Mouse (Mus musculus) liver, embryonic 16.5 days (tissue): ENCODE measurements around the gene Atp1b2. TPM values are rescaled to one million over a fixed set of nuclear protein-coding genes. Genes with fewer than 3 reads are reported as not detected.

ENCODE experiments used
- ATAC-seq: fragments of 200-750 bp; cut with Nextera tagmentation; 2 replicates; pipeline ENCODE4 v1.8.0; 2017; ENCODE audit warnings: low read depth, mild to moderate bottlenecking, moderate number of reproducible peaks, moderate library complexity
- H3K27ac ChIP-seq: fragments of 300-500 bp; sonication (generic); 2 replicates; pipeline ENCODE4 v1.5.1; 2014; ENCODE audit warnings: mild to moderate bottlenecking, low read length
- H3K27me3 ChIP-seq: fragments of 300-500 bp; sonication (generic); 2 replicates; pipeline ENCODE4 v1.6.1; 2014; ENCODE audit warnings: low read depth, low read length, mixed read lengths; ENCODE audit not compliant: control insufficient read depth, insufficient read depth
- H3K36me3 ChIP-seq: fragments of 300-500 bp; sonication (generic); 2 replicates; pipeline ENCODE4 v1.6.1; 2014; ENCODE audit warnings: mild to moderate bottlenecking; ENCODE audit not compliant: control insufficient read depth, insufficient read depth
- H3K4me1 ChIP-seq: fragments of 300-500 bp; sonication (generic); 2 replicates; pipeline ENCODE4 v1.6.1; 2014; ENCODE audit warnings: low read depth, low read length, mixed read lengths; ENCODE audit not compliant: control insufficient read depth
- H3K4me2 ChIP-seq: fragments of 300-500 bp; sonication (generic); 2 replicates; pipeline ENCODE4 v1.6.1; 2014; ENCODE audit warnings: low read depth, low read length, mixed read lengths
- H3K4me3 ChIP-seq: fragments of 300-500 bp; sonication (generic); 2 replicates; pipeline ENCODE4 v1.5.1; 2014; ENCODE audit warnings: low read depth, mild to moderate bottlenecking, low read length
- H3K9ac ChIP-seq: fragments of 300-500 bp; sonication (generic); 2 replicates; pipeline ENCODE4 v1.6.1; 2014; ENCODE audit warnings: low read depth, low read length
- H3K9me3 ChIP-seq: fragments of 300-500 bp; sonication (generic); replicated peaks from 2 replicates; pipeline ENCODE4 v1.6.1; 2016; ENCODE audit warnings: low read length; ENCODE audit not compliant: control insufficient read depth
- WGBS: fragments of 180-500 bp; shearing (Covaris S2); extraction: QIAGEN DNeasy Blood & Tissue Kit; methylation state at CpG from one replicate; pipeline ENCODE4 v1.1.7; 2014; ENCODE audit not compliant: insufficient replicate concordance; 5-methylcytosine and 5-hydroxymethylcytosine counted together
- polyA plus RNA-seq: library from polyadenylated mRNA; unstranded; fragments of >200 nt; fragmentation: Nextera tagmentation; extraction: Ambion mirVana; gene quantifications from 2 replicates; pipeline ENCODE4 v1.2.1, GENCODE M21; 2015

Atp1b2 gene
- polyA plus RNA-seq, 1 experiment from 2014 or later = 12.6 TPM

- Histone ChIP-seq H3K9me3 (no peaks in the 10 kb centered on the region), H3K27ac (no peak overlapping the region), H3K4me1 (peaks cover 64% of the 10 kb centered on the region), H3K27me3 (peaks cover 2% of the 10 kb centered on the region; the same call in 1 of the 2 replicates), H3K9ac (no peak overlapping the region), H3K4me2 (no peak overlapping the region), H3K36me3 (no peaks in the 10 kb centered on the region), H3K4me3 (no peak overlapping the region)
- ATAC-seq = no peak
- WGBS = 68% methylated on average over 8 of the region's 8 CpGs
These were observed 2.2 kb downstream of the Atp1b2 start for GRCm38 (mm10) chr11:69603516-69603915.

- no peak for ATAC-seq
- WGBS = 35% methylated on average over 3 of the region's 3 CpGs
- H3K27ac ChIP-seq = no peak overlapping the region
- H3K36me3 ChIP-seq = no peaks in the 10 kb centered on the region
- no peaks in the 10 kb centered on the region for H3K9me3 ChIP-seq
- peaks cover 2% of the 10 kb centered on the region; the same call in 1 of the 2 replicates for H3K27me3 ChIP-seq
- H3K4me1 ChIP-seq = peaks cover 58% of the 10 kb centered on the region
- H3K4me2 ChIP-seq = no peak overlapping the region
- H3K9ac ChIP-seq = no peak overlapping the region
- H3K4me3 ChIP-seq = no peak overlapping the region
These were observed 4.0 kb downstream of the Atp1b2 start for GRCm38 (mm10) chr11:69601768-69602167.

- H3K27ac ChIP-seq = peak overlapping the region; percentile 41
These were observed 5.6 kb downstream of the Atp1b2 start for GRCm38 (mm10) chr11:69600098-69600497.

GRCm38 (mm10) chr11:69599436-69599835 lies 6.3 kb downstream of the Atp1b2 start:
- peak overlapping the region; percentile 4; the same call in 1 of the 2 replicates for H3K9ac ChIP-seq
- H3K9me3 ChIP-seq = no peaks in the 10 kb centered on the region
- H3K4me1 ChIP-seq = peaks cover 41% of the 10 kb centered on the region
- H3K4me2 ChIP-seq = peak overlapping the region; percentile 14; the same call in 1 of the 2 replicates
- no peaks in the 10 kb centered on the region; the same call in 1 of the 2 replicates for H3K27me3 ChIP-seq
- 16% methylated on average over 9 of the region's 9 CpGs for WGBS
- ATAC-seq = peak; percentile 52; the same call in 1 of the 2 replicates
- H3K4me3 ChIP-seq = no peak overlapping the region
- H3K36me3 ChIP-seq = peaks cover 2% of the 10 kb centered on the region; the same call in 1 of the 2 replicates
- peak overlapping the region; percentile 41 for H3K27ac ChIP-seq

More at GRCm38 (mm10) chr11:69600098-69600497, 5.6 kb downstream of the Atp1b2 start:
- Histone ChIP-seq H3K9me3 (no peaks in the 10 kb centered on the region), H3K4me2 (peak overlapping the region; percentile 14; the same call in 1 of the 2 replicates), H3K4me1 (peaks cover 48% of the 10 kb centered on the region), H3K36me3 (no peaks in the 10 kb centered on the region), H3K9ac (0 out of 2 replicates have a peak overlapping the region, but pooled peaks have one; percentile 14), H3K4me3 (no peak overlapping the region), H3K27me3 (no peaks in the 10 kb centered on the region; the same call in 1 of the 2 replicates)
- no peak for ATAC-seq
- WGBS = 35% methylated on average over 6 of the region's 6 CpGs

- 88% methylated on average over 6 of the region's 6 CpGs for WGBS
These were observed 10.9 kb downstream of the Atp1b2 start for GRCm38 (mm10) chr11:69594853-69595252.

GRCm38 (mm10) chr11:69592799-69593198 lies 12.9 kb downstream of the Atp1b2 start:
- 65% methylated on average over 4 of the region's 4 CpGs for WGBS
- no peaks in the 10 kb centered on the region for H3K27me3 ChIP-seq
- peaks cover 40% of the 10 kb centered on the region for H3K4me1 ChIP-seq
- no peak overlapping the region for H3K4me2 ChIP-seq
- H3K36me3 ChIP-seq = peaks cover 32% of the 10 kb centered on the region
- H3K27ac ChIP-seq = peak overlapping the region; percentile 55; the same call in 1 of the 2 replicates
- H3K4me3 ChIP-seq = no peak overlapping the region
- H3K9ac ChIP-seq = no peak overlapping the region
- ATAC-seq = no peak
- no peaks in the 10 kb centered on the region for H3K9me3 ChIP-seq

More at GRCm38 (mm10) chr11:69594853-69595252, 10.9 kb downstream of the Atp1b2 start:
- no peak for ATAC-seq
- Histone ChIP-seq H3K4me1 (peaks cover 33% of the 10 kb centered on the region), H3K9me3 (no peaks in the 10 kb centered on the region), H3K9ac (no peak overlapping the region), H3K4me2 (no peak overlapping the region), H3K27ac (no peak overlapping the region), H3K4me3 (no peak overlapping the region), H3K27me3 (no peaks in the 10 kb centered on the region), H3K36me3 (peaks cover 15% of the 10 kb centered on the region)

GRCm38 (mm10) chr11:69591899-69592637 lies 13.7 kb downstream of the Atp1b2 start:
- ATAC-seq = no peak
- H3K36me3 ChIP-seq = peaks cover 36% of the 10 kb centered on the region
- H3K4me1 ChIP-seq = peaks cover 43% of the 10 kb centered on the region
- H3K9me3 ChIP-seq = no peaks in the 10 kb centered on the region
- peak overlapping the region; percentile 15; the same call in 1 of the 2 replicates for H3K9ac ChIP-seq
- peak overlapping the region; percentile 55 for H3K27ac ChIP-seq
- no peaks in the 10 kb centered on the region for H3K27me3 ChIP-seq
- H3K4me2 ChIP-seq = no peak overlapping the region
- no peak overlapping the region for H3K4me3 ChIP-seq
- 73% methylated on average over 7 of the region's 7 CpGs for WGBS

GRCm38 (mm10) chr11:69591424-69591823 lies 14.3 kb downstream of the Atp1b2 start:
- no peaks in the 10 kb centered on the region for H3K9me3 ChIP-seq
- H3K27ac ChIP-seq = peak overlapping the region; percentile 81
- no peaks in the 10 kb centered on the region for H3K27me3 ChIP-seq
- ATAC-seq = no peak
- H3K4me3 ChIP-seq = no peak overlapping the region
- H3K9ac ChIP-seq = no peak overlapping the region
- no peak overlapping the region for H3K4me2 ChIP-seq
- 76% methylated on average over 3 of the region's 3 CpGs for whole genome bisulfite sequencing
- H3K36me3 ChIP-seq = peaks cover 36% of the 10 kb centered on the region
- H3K4me1 ChIP-seq = peaks cover 49% of the 10 kb centered on the region

GRCm38 (mm10) chr11:69590622-69591021 lies 15.1 kb downstream of the Atp1b2 start:
- peak overlapping the region; percentile 47 for H3K9ac ChIP-seq
- peak overlapping the region; percentile 45 for H3K4me2 ChIP-seq
- H3K27me3 ChIP-seq = no peaks in the 10 kb centered on the region
- H3K36me3 ChIP-seq = peaks cover 36% of the 10 kb centered on the region
- ATAC-seq = peak; percentile 49
- H3K27ac ChIP-seq = peak overlapping the region; percentile 81
- WGBS = 68% methylated on average over 8 of the region's 8 CpGs
- H3K4me3 ChIP-seq = 0 out of 2 replicates have a peak overlapping the region, but pooled peaks have one; percentile 18
- H3K9me3 ChIP-seq = no peaks in the 10 kb centered on the region
- peaks cover 57% of the 10 kb centered on the region for H3K4me1 ChIP-seq
